Mouse (Mus musculus) liver, embryonic 12.5 days (tissue): ENCODE measurements at regions not wholly inside any gene's neighbourhood (a gene's known extent, or its start where the extent isn't known, plus 50 kb on each side); places are given as distances from the start of the nearest gene placed in this dataset.
"Not testable (repeated sequence)": the region's sequence is repeated elsewhere in the genome, so short reads cannot be mapped to it uniquely, and the experiment has no call there.

Experiments used
- ATAC-seq: fragments of 200-750 bp; cut with Nextera tagmentation; 2 replicates; pipeline ENCODE4 v1.8.0; 2017; ENCODE audit warnings: moderate number of reproducible peaks, mild to moderate bottlenecking, moderate library complexity
- H3K27ac ChIP-seq: fragments of 300-500 bp; sonication (generic); 2 replicates; pipeline ENCODE4 v1.5.1; 2016; ENCODE audit warnings: mild to moderate bottlenecking
- H3K27me3 ChIP-seq: fragments of 300-500 bp; sonication (generic); replicated peaks from 2 replicates; pipeline ENCODE4 v1.6.1; 2016; ENCODE audit warnings: mild to moderate bottlenecking, moderate library complexity
- H3K36me3 ChIP-seq: fragments of 300-500 bp; sonication (generic); 2 replicates; pipeline ENCODE4 v1.6.1; 2016; ENCODE audit warnings: mild to moderate bottlenecking, moderate library complexity
- H3K4me1 ChIP-seq: fragments of 300-500 bp; sonication (generic); 2 replicates; pipeline ENCODE4 v1.6.1; 2016
- H3K4me2 ChIP-seq: fragments of 300-500 bp; sonication (generic); 2 replicates; pipeline ENCODE4 v1.6.1; 2016; ENCODE audit warnings: mild to moderate bottlenecking, moderate library complexity
- H3K4me3 ChIP-seq: fragments of 300-500 bp; sonication (generic); 2 replicates; pipeline ENCODE4 v1.5.1; 2016; ENCODE audit warnings: mild to moderate bottlenecking, moderate library complexity
- H3K9ac ChIP-seq: fragments of 300-500 bp; sonication (generic); 2 replicates; pipeline ENCODE4 v1.6.1; 2016; ENCODE audit warnings: mild to moderate bottlenecking, moderate library complexity
- H3K9me3 ChIP-seq: fragments of 300-500 bp; sonication (generic); replicated peaks from 2 replicates; pipeline ENCODE4 v1.6.1; 2016; ENCODE audit warnings: mild to moderate bottlenecking, moderate library complexity
- WGBS: fragments of 180-500 bp; shearing (Covaris S2); methylation state at CpG from one replicate; pipeline ENCODE4 v1.1.7; 2016; ENCODE audit not compliant: insufficient replicate concordance; 5-methylcytosine and 5-hydroxymethylcytosine counted together

GRCm38 (mm10) chr17:17197229-17197628 lies 76.0 kb downstream of the Zfp97 start:
- H3K27me3 ChIP-seq, H3K9ac ChIP-seq, ATAC-seq, H3K4me3 ChIP-seq, H3K27ac ChIP-seq, H3K4me1 ChIP-seq, H3K4me2 ChIP-seq: not testable (repeated sequence)
- Histone ChIP-seq H3K9me3 (peaks cover 19% of the 10 kb centered on the region), H3K36me3 (peaks cover 39% of the 10 kb centered on the region)
- 93% methylated on average over 2 of the region's 2 CpGs for WGBS

GRCm38 (mm10) chr17:17229069-17229468 lies 107.9 kb downstream of the Zfp97 start:
- no peaks in the 10 kb centered on the region for H3K27me3 ChIP-seq
- no peak overlapping the region for H3K27ac ChIP-seq
- ATAC-seq, result no peak
- no peaks in the 10 kb centered on the region for H3K4me1 ChIP-seq
- no peak overlapping the region for H3K9ac ChIP-seq
- H3K4me3 ChIP-seq, result no peak overlapping the region
- no peak overlapping the region for H3K4me2 ChIP-seq
- no peaks in the 10 kb centered on the region for H3K9me3 ChIP-seq
- H3K36me3 ChIP-seq, result no peaks in the 10 kb centered on the region
- 31% methylated on average over 2 of the region's 2 CpGs for WGBS

- under 1% methylated on average over 22 of the region's 22 CpGs for WGBS
- not testable (repeated sequence) for H3K9me3 ChIP-seq, H3K4me1 ChIP-seq, H3K27me3 ChIP-seq, H3K36me3 ChIP-seq
- peak overlapping the region; percentile 70 for H3K4me2 ChIP-seq
- peak; percentile 100 for ATAC-seq
- peak overlapping the region; percentile 72 for H3K9ac ChIP-seq
- H3K27ac ChIP-seq, result peak overlapping the region; percentile 76
- peak overlapping the region; percentile 70 for H3K4me3 ChIP-seq
Observed at GRCm38 (mm10) chr17:17234329-17235185, 113.3 kb downstream of the Zfp97 start.

GRCm38 (mm10) chr17:17235186-17235482 lies 113.9 kb downstream of the Zfp97 start:
- H3K4me1 ChIP-seq, ATAC-seq, H3K9me3 ChIP-seq, H3K27me3 ChIP-seq: not testable (repeated sequence)
- H3K4me3 ChIP-seq, result peak overlapping the region; percentile 70
- H3K9ac ChIP-seq, result peak overlapping the region; percentile 72
- WGBS, result under 1% methylated on average over 5 of the region's 5 CpGs
- peak overlapping the region; percentile 60; the same call in 1 of the 2 replicates for H3K27ac ChIP-seq
- peaks cover 10% of the 10 kb centered on the region for H3K36me3 ChIP-seq
- H3K4me2 ChIP-seq, result peak overlapping the region; percentile 70
